Mouse (Mus musculus): ENCODE measurements around the gene Hsp90ab1. TPM values are rescaled to one million over a fixed set of nuclear protein-coding genes. Genes with fewer than 3 reads are reported as not detected.

Gene Hsp90ab1
- total RNA-seq, 2 experiments from 2014 or later = 1,111 to 1,198 TPM

GRCm38 (mm10) chr17:45557998-45558862 is 14.8 kb downstream of the Hsp90ab1 start:
- no peak for DNase-seq

- DNase-seq = no peak
Measured at GRCm38 (mm10) chr17:45557246-45557824, 15.7 kb downstream of the Hsp90ab1 start.

- DNase-seq = no peak
Measured at GRCm38 (mm10) chr17:45556514-45557245, 16.4 kb downstream of the Hsp90ab1 start.

GRCm38 (mm10) chr17:45556107-45556489 is 17.0 kb downstream of the Hsp90ab1 start:
- DNase-seq = no peak

GRCm38 (mm10) chr17:45555452-45556106 is 17.5 kb downstream of the Hsp90ab1 start, which contains the start of gene Nfkbie:
Gene Nfkbie, plus strand, starts transcription at chr17:45555703.
- peak; percentile 98 for DNase-seq

GRCm38 (mm10) chr17:45554420-45554819 is 18.7 kb downstream of the Hsp90ab1 start:
- DNase-seq = no peak

- no peak for DNase-seq
Measured at GRCm38 (mm10) chr17:45553065-45553464, 20.0 kb downstream of the Hsp90ab1 start.

- peak; percentile 86 for DNase-seq
Measured at GRCm38 (mm10) chr17:45551816-45552451, 21.1 kb downstream of the Hsp90ab1 start.

GRCm38 (mm10) chr17:45551249-45551796 is 21.7 kb downstream of the Hsp90ab1 start:
- no peak for DNase-seq

- no peak for DNase-seq
Measured at GRCm38 (mm10) chr17:45550253-45550652, 22.8 kb downstream of the Hsp90ab1 start.

- DNase-seq = no peak
Measured at GRCm38 (mm10) chr17:45549617-45550181, 23.4 kb downstream of the Hsp90ab1 start, which contains the start of gene Tmem151b. Gene Tmem151b, minus strand, starts transcription at chr17:45549677.

GRCm38 (mm10) chr17:45548541-45549512 is 24.2 kb downstream of the Hsp90ab1 start:
- no peak for DNase-seq

- no peak for DNase-seq
Measured at GRCm38 (mm10) chr17:45547461-45548190, 25.4 kb downstream of the Hsp90ab1 start.

GRCm38 (mm10) chr17:45546941-45547340 is 26.1 kb downstream of the Hsp90ab1 start:
- no peak for DNase-seq

GRCm38 (mm10) chr17:45545278-45545961 is 27.7 kb downstream of the Hsp90ab1 start:
- no peak for DNase-seq

GRCm38 (mm10) chr17:45544873-45545277 is 28.2 kb downstream of the Hsp90ab1 start:
- no peak for DNase-seq

GRCm38 (mm10) chr17:45544001-45544872 is 28.8 kb downstream of the Hsp90ab1 start:
- no peak for DNase-seq
